Mouse (Mus musculus): ENCODE measurements around the gene Mpz. TPM values are rescaled to one million over a fixed set of nuclear protein-coding genes. Genes with fewer than 3 reads are reported as not detected.

Mpz gene
- polyA plus RNA-seq (2015; fragmentation: Nextera tagmentation; extraction: Ambion mirVana) = 20.7 and 25.7 TPM in 2 replicates

GRCm38 (mm10) chr1:171149974-171150760 is at the start of gene Mpz, which contains the start of gene Sdhc:
Mpz (plus strand) TSS chr1:171150711.
Sdhc (minus strand) TSS chr1:171150603.
- Histone ChIP-seq H3K36me3 (peaks cover 7% of the 10 kb centered on the region), H3K27me3 (peaks cover 7% of the 10 kb centered on the region; the same call in 1 of the 2 replicates), H3K9ac (peak within 1 kb of the TSS; percentile 95), H3K27ac (replicated peaks) (peak within 1 kb of the TSS; percentile 85), H3K4me3 (peak within 1 kb of the TSS; percentile 94), H3K4me2 (peak within 1 kb of the TSS; percentile 93), H3K4me1 (replicated peaks) (peaks cover 26% of the 10 kb centered on the region), H3K9me3 (no peaks in the 10 kb centered on the region)
- peak; percentile 98 for ATAC-seq (ENCODE audit: low read depth)
- under 1% methylated on average over 34 of the region's 34 CpGs for WGBS

GRCm38 (mm10) chr1:171101033-171101432 is 49.5 kb upstream of the Mpz start:
- Histone ChIP-seq H3K4me1 (replicated peaks) (peaks cover 7% of the 10 kb centered on the region), H3K9me3 (no peaks in the 10 kb centered on the region), H3K4me3 (no peak overlapping the region), H3K9ac (no peak overlapping the region), H3K27me3 (peaks cover 7% of the 10 kb centered on the region; the same call in 1 of the 2 replicates), H3K4me2 (peak overlapping the region; percentile 60; the same call in 1 of the 2 replicates), H3K36me3 (no peaks in the 10 kb centered on the region), H3K27ac (replicated peaks) (no peak overlapping the region)
- 60% methylated on average over 2 of the region's 2 CpGs for WGBS
- no peak for ATAC-seq (ENCODE audit: low read depth)

- H3K4me1 ChIP-seq (replicated peaks) = peaks cover 7% of the 10 kb centered on the region
- no peaks in the 10 kb centered on the region for H3K9me3 ChIP-seq
- H3K36me3 ChIP-seq = no peaks in the 10 kb centered on the region
- peak overlapping the region; percentile 73 for H3K9ac ChIP-seq
- peak overlapping the region; percentile 64 for H3K4me3 ChIP-seq
- under 1% methylated on average over 40 of the region's 40 CpGs for WGBS
- peaks cover 3% of the 10 kb centered on the region; the same call in 1 of the 2 replicates for H3K27me3 ChIP-seq
- peak overlapping the region; percentile 60 for H3K4me2 ChIP-seq
- ATAC-seq (ENCODE audit: low read depth) = peak; percentile 91
- peak overlapping the region; percentile 82 for H3K27ac ChIP-seq (replicated peaks)
Measured at GRCm38 (mm10) chr1:171101733-171102546, 48.6 kb upstream of the Mpz start.

GRCm38 (mm10) chr1:171102547-171103177 is 47.8 kb upstream of the Mpz start:
- peak overlapping the region; percentile 73 for H3K9ac ChIP-seq
- peak overlapping the region; percentile 82 for H3K27ac ChIP-seq (replicated peaks)
- H3K27me3 ChIP-seq = no peaks in the 10 kb centered on the region
- peak overlapping the region; percentile 60 for H3K4me2 ChIP-seq
- H3K36me3 ChIP-seq = no peaks in the 10 kb centered on the region
- no peaks in the 10 kb centered on the region for H3K9me3 ChIP-seq
- WGBS = under 1% methylated on average over 35 of the region's 35 CpGs
- peaks cover 7% of the 10 kb centered on the region for H3K4me1 ChIP-seq (replicated peaks)
- H3K4me3 ChIP-seq = peak overlapping the region; percentile 64
- ATAC-seq (ENCODE audit: low read depth) = peak; percentile 95

GRCm38 (mm10) chr1:171103179-171103840 is 47.2 kb upstream of the Mpz start:
- Histone ChIP-seq H3K4me2 (peak overlapping the region; percentile 60), H3K27me3 (no peaks in the 10 kb centered on the region), H3K27ac (replicated peaks) (no peak overlapping the region), H3K36me3 (no peaks in the 10 kb centered on the region), H3K4me3 (peak overlapping the region; percentile 64), H3K9me3 (no peaks in the 10 kb centered on the region), H3K4me1 (replicated peaks) (peaks cover 7% of the 10 kb centered on the region), H3K9ac (peak overlapping the region; percentile 18; the same call in 1 of the 2 replicates)
- no peak for ATAC-seq (ENCODE audit: low read depth)
- WGBS = 11% methylated on average over 10 of the region's 10 CpGs

- Histone ChIP-seq H3K4me3 (no peak overlapping the region), H3K9me3 (no peaks in the 10 kb centered on the region), H3K36me3 (no peaks in the 10 kb centered on the region), H3K4me1 (replicated peaks) (peaks cover 13% of the 10 kb centered on the region), H3K27ac (replicated peaks) (no peak overlapping the region), H3K9ac (no peak overlapping the region), H3K27me3 (no peaks in the 10 kb centered on the region), H3K4me2 (no peak overlapping the region)
- ATAC-seq (ENCODE audit: low read depth) = no peak
- WGBS = 72% methylated on average over 6 of the region's 6 CpGs
Measured at GRCm38 (mm10) chr1:171105226-171105625, 45.3 kb upstream of the Mpz start.

- Histone ChIP-seq H3K9me3 (no peaks in the 10 kb centered on the region), H3K36me3 (no peaks in the 10 kb centered on the region), H3K4me3 (no peak overlapping the region), H3K4me1 (replicated peaks) (peaks cover 30% of the 10 kb centered on the region), H3K27me3 (no peaks in the 10 kb centered on the region), H3K9ac (no peak overlapping the region), H3K4me2 (no peak overlapping the region), H3K27ac (replicated peaks) (no peak overlapping the region)
- 43% methylated on average over 9 of the region's 9 CpGs for WGBS
- ATAC-seq (ENCODE audit: low read depth) = no peak
Measured at GRCm38 (mm10) chr1:171109620-171110019, 40.9 kb upstream of the Mpz start.

- no peaks in the 10 kb centered on the region for H3K27me3 ChIP-seq
- peak overlapping the region; percentile 65 for H3K9ac ChIP-seq
- H3K4me2 ChIP-seq = peak overlapping the region; percentile 71
- 9% methylated on average over 15 of the region's 15 CpGs for WGBS
- ATAC-seq (ENCODE audit: low read depth) = peak; percentile 51
- peak overlapping the region; percentile 50 for H3K4me3 ChIP-seq
- peaks cover 30% of the 10 kb centered on the region for H3K4me1 ChIP-seq (replicated peaks)
- no peaks in the 10 kb centered on the region for H3K9me3 ChIP-seq
- H3K27ac ChIP-seq (replicated peaks) = peak overlapping the region; percentile 86
- H3K36me3 ChIP-seq = no peaks in the 10 kb centered on the region
Measured at GRCm38 (mm10) chr1:171110659-171111019, 39.9 kb upstream of the Mpz start.

- ATAC-seq (ENCODE audit: low read depth) = peak; percentile 93
- Histone ChIP-seq H3K27ac (replicated peaks) (peak overlapping the region; percentile 86), H3K4me1 (replicated peaks) (peaks cover 30% of the 10 kb centered on the region), H3K36me3 (no peaks in the 10 kb centered on the region), H3K9me3 (no peaks in the 10 kb centered on the region), H3K4me2 (peak overlapping the region; percentile 71), H3K27me3 (no peaks in the 10 kb centered on the region), H3K4me3 (peak overlapping the region; percentile 50), H3K9ac (peak overlapping the region; percentile 65)
- under 1% methylated on average over 38 of the region's 38 CpGs for whole genome bisulfite sequencing
Measured at GRCm38 (mm10) chr1:171111020-171111780, 39.3 kb upstream of the Mpz start.

- WGBS = 3% methylated on average over 15 of the region's 15 CpGs
- no peak for ATAC-seq (ENCODE audit: low read depth)
- peak overlapping the region; percentile 86 for H3K27ac ChIP-seq (replicated peaks)
Measured at GRCm38 (mm10) chr1:171111781-171112575, 38.5 kb upstream of the Mpz start.

More at GRCm38 (mm10) chr1:171111781-171112575, 38.5 kb upstream of the Mpz start:
- no peaks in the 10 kb centered on the region for H3K27me3 ChIP-seq
- peak overlapping the region; percentile 59 for H3K9ac ChIP-seq
- no peaks in the 10 kb centered on the region for H3K36me3 ChIP-seq
- H3K4me3 ChIP-seq = peak overlapping the region; percentile 50
- peak overlapping the region; percentile 71 for H3K4me2 ChIP-seq
- H3K9me3 ChIP-seq = no peaks in the 10 kb centered on the region
- H3K4me1 ChIP-seq (replicated peaks) = peaks cover 30% of the 10 kb centered on the region
